Mouse (Mus musculus): ENCODE measurements at regions not wholly inside any gene's neighbourhood (a gene's known extent, or its start where the extent isn't known, plus 50 kb on each side); places are given as distances from the start of the nearest gene placed in this dataset.

GRCm38 (mm10) chr16:75433227-75433626 is 152.6 kb downstream of the Lipi start:
- TF ChIP-seq GATA1 (IDR thresholded peaks at IDR 0.05; ENCODE audit: borderline replicate concordance, low read length) (no peak), FLI1 (IDR thresholded peaks at IDR 0.05; ENCODE audit: low read length) (no peak)
